Mouse (Mus musculus) cerebellum, adult 8-10 months (tissue): ENCODE measurements at regions not wholly inside any gene's neighbourhood (a gene's known extent, or its start where the extent isn't known, plus 50 kb on each side); places are given as distances from the start of the nearest gene placed in this dataset.

ENCODE experiments used
- DNase-seq: peaks from one replicate; pipeline ENCODE4 v3.0.0; 2022

GRCm38 (mm10) chr1:35981226-35981625, 87.0 kb upstream of the Hs6st1 start:
- DNase-seq: no peak

DNA sequence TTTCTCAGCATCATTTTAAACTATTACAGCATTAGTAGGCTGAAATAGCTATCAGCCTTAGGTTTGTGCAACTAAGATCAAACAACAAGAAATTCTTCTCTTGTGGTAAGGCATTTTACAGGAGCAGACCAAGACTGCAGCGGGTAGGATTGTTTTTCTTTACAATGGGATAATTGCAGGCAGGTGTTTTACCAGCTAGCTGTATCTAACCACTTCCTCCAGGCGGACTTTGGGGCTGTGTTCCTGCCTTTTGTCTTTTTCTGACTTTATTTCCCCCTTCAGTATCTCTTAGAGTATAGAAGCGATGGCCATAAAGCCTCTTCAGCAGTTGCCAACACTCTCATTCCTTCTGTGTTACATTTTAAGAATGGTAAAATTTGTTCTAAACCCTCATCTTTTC, 84.8 kb upstream of the Hs6st1 start:
- no peak for DNase-seq

DNA sequence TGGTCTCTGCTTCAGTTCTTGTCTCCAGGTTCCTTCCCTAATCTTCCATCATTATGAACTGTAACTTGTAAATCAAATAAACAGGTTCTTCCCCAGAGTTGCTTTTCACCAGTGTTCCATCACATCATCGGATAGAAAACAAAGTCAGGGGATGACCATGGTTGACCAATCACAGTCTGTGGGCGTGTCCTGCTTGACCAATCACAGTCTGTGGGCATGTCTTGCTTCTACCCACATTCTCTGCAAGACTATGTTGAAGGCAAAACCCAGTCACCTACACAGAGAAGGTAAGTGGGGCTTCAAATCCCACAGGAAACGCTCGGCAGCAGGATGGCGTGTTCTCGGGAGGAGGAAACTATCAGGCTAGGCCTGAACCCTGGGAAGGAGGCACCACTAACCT, 82.9 kb upstream of the Hs6st1 start:
- no peak for DNase-seq

DNA sequence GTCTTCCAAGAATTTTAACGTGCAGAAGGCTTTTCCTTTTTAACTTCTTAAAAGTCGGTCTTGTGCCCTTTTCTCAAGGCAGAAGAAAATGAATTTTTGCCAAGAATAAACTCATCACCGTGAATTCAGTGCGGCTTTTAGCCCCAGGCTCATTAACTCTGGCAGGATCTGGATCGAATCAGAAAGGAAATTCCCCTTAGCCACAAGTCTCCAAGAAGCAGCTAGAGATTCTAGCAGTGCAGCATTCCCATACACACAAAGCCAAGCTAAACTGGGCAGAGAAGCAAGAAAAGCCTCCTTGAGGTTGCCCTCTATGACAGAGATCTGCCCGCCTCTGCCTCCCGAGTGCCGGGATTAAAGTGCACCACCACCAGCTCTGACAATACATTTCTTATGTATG, 81.5 kb upstream of the Hs6st1 start:
- no peak for DNase-seq

GRCm38 (mm10) chr1:35992227-35992909, 75.8 kb upstream of the Hs6st1 start:
- no peak for DNase-seq

- no peak for DNase-seq
These were observed 75.3 kb upstream of the Hs6st1 start for GRCm38 (mm10) chr1:35992937-35993336.

GRCm38 (mm10) chr1:35995691-35996090, 72.5 kb upstream of the Hs6st1 start:
- no peak for DNase-seq

GRCm38 (mm10) chr1:36001319-36001718, 66.9 kb upstream of the Hs6st1 start:
- DNase-seq: no peak

GRCm38 (mm10) chr1:36001821-36002220, 66.4 kb upstream of the Hs6st1 start:
- DNase-seq: no peak

DNA sequence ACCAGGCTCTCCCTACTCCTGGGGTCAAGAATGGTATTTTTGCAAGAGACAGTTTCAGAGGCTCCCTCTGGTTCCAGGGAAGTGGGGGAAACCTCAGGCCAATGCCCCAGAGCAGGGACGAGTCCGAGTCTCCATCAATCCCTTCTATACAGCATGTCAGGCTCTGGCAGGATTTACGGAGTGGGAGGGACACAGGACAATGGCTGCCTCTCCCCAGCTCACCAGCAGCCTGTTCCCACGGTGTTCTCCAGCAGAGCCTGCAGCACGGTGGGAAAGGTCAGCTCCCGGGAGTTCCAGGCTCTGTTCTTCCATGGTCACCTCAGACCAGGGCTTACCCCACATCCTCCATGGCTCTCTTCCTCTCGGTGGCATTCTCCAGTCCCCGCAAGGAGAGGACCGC, 64.6 kb upstream of the Hs6st1 start:
- DNase-seq: no peak

DNA sequence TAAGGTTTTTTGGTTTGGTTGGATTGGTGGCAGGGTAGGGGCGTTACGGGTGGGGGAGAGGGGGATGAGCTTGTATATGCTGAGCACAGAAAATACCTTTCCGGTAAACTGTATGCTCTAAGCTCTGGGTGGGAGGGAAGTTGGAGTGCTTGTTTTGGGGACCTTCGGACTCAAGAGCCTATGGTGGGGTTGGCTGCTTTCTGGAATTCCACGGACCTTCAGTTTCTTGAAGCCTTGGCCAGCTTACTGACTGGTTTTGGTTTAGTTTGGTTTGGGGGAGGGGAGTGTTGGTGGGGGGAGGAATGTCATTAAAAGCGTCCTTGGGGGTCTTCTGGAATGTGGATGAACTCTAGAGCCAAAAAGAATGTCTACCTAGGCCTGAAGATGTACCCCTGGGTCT, 59.6 kb upstream of the Hs6st1 start:
- no peak for DNase-seq

DNA sequence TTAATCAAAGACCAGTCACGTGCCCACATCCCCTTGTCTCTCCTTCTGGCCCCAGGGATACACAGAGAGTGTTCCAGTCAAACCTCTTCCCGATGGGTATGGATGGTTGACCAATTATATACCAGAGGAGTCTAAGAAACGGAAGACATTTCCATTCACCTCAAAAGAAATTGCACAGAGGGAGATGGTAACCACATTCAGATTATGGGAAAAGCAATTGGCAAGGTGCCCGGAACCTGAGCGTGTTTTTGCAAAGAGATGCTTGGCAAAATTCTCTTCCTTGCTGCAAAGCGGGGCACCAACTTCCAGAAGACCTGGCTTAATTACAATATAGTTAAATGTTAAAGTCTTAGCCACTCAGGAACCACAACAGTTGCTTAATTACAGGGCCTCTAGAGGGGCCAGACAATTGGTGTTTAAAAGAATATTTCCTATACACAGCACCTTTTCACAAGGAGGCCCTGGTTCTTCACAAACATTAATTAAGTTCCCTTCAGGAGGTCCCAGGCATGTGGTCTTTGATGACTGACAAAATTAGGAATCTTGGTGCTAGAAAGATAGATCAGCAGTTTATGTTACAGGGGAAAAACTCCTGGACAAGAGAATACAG, 59.1 kb upstream of the Hs6st1 start:
- DNase-seq: peak; percentile 20

GRCm38 (mm10) chr1:36010151-36010550, 58.0 kb upstream of the Hs6st1 start:
- DNase-seq: no peak

GRCm38 (mm10) chr1:36010834-36011233, 57.4 kb upstream of the Hs6st1 start:
- DNase-seq: no peak

- no peak for DNase-seq
These were observed 56.0 kb upstream of the Hs6st1 start for GRCm38 (mm10) chr1:36012081-36012765.

- DNase-seq: no peak
These were observed 54.3 kb upstream of the Hs6st1 start for GRCm38 (mm10) chr1:36013823-36014341.

- DNase-seq: no peak
These were observed 53.8 kb upstream of the Hs6st1 start for GRCm38 (mm10) chr1:36014372-36014771.

- DNase-seq: no peak
These were observed 53.0 kb upstream of the Hs6st1 start for GRCm38 (mm10) chr1:36015210-36015609.

DNA sequence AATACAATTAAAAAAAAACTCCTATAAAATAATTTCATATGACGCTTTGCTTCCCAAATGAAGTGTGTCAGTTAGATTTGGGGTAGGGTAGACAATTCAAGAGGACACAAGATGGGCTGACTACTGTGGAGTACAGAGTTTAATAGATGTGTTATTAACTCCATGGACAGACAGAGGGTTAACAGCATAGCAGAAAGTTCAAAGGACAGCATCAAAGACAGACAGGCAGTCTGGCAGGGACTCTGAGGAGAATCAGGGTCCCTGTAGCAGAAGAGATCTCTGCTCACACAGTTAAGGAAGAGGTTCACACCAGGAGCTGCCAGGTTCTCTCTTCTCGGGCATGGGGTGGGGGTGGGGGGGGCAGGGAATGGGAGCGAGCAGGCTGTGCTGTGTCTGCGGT, 51.6 kb upstream of the Hs6st1 start:
- DNase-seq: no peak

DNA sequence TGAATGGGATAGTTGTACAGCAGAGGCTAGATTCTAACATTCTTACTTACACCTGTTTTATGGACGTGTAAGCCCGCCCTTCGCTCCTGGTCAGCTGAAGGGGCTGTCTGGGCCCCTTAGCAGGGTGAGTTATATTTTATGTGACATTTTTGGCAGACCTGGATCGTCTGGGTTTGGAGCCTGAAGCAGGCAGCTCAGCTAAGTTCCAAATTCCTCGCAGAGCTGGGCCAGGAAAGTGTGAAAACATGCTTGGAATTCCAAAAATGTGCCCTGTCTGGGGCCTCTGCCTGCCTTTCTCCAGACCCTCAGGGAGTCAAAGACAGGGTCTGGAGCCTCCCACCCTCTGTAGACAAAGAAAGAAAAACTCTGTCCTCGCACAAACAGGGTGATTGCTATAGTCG, 51.1 kb upstream of the Hs6st1 start:
- DNase-seq: no peak

GRCm38 (mm10) chr1:36017656-36018055, 50.5 kb upstream of the Hs6st1 start:
- no peak for DNase-seq
